Mouse (Mus musculus) liver, embryonic 13.5 days (tissue): ENCODE measurements around the gene Dnajc10. TPM values are rescaled to one million over a fixed set of nuclear protein-coding genes. Genes with fewer than 3 reads are reported as not detected.
A peak's percentile ranks its signal among the peaks of the same experiment; 100 is the strongest.

Source experiments
- ATAC-seq: fragments of 200-750 bp; cut with Nextera tagmentation; 2 replicates; pipeline ENCODE4 v1.8.0; 2017; ENCODE audit warnings: low read depth, mild to moderate bottlenecking, moderate number of reproducible peaks, moderate library complexity
- DNase-seq: peaks from one replicate; pipeline ENCODE4 v3.0.0; 2022
- H3K27ac ChIP-seq: fragments of 300-500 bp; sonication (generic); 2 replicates; pipeline ENCODE4 v1.5.1; 2015; ENCODE audit warnings: moderate library complexity, mild to moderate bottlenecking, inconsistent platforms
- H3K27me3 ChIP-seq: fragments of 300-500 bp; sonication (generic); 2 replicates; pipeline ENCODE4 v1.6.1; 2015; ENCODE audit warnings: mild to moderate bottlenecking, inconsistent platforms
- H3K36me3 ChIP-seq: fragments of 300-500 bp; sonication (generic); 2 replicates; pipeline ENCODE4 v1.6.1; 2015; ENCODE audit warnings: mild to moderate bottlenecking, inconsistent platforms
- H3K4me1 ChIP-seq: fragments of 300-500 bp; sonication (generic); replicated peaks from 2 replicates; pipeline ENCODE4 v1.6.1; 2015; ENCODE audit warnings: inconsistent platforms
- H3K4me2 ChIP-seq: fragments of 300-500 bp; sonication (generic); 2 replicates; pipeline ENCODE4 v1.6.1; 2015; ENCODE audit warnings: inconsistent platforms, mild to moderate bottlenecking, moderate library complexity
- H3K4me3 ChIP-seq: fragments of 300-500 bp; sonication (generic); replicated peaks from 2 replicates; pipeline ENCODE4 v1.5.1; 2015; ENCODE audit warnings: mild to moderate bottlenecking, inconsistent platforms
- H3K9ac ChIP-seq: fragments of 300-500 bp; sonication (generic); 2 replicates; pipeline ENCODE4 v1.6.1; 2015; ENCODE audit warnings: mild to moderate bottlenecking, inconsistent platforms
- H3K9me3 ChIP-seq: fragments of 300-500 bp; sonication (generic); replicated peaks from 2 replicates; pipeline ENCODE4 v1.6.1; 2016; ENCODE audit warnings: inconsistent platforms
- WGBS: fragments of 180-500 bp; shearing (Covaris S2); methylation state at CpG from one replicate; pipeline ENCODE4 v1.1.7; 2015; ENCODE audit not compliant: insufficient replicate concordance; 5-methylcytosine and 5-hydroxymethylcytosine counted together
- polyA plus RNA-seq: library from polyadenylated mRNA; unstranded; fragments of >200 nt; fragmentation: Nextera tagmentation; extraction: Ambion mirVana; gene quantifications from 2 replicates; pipeline ENCODE4 v1.2.1, GENCODE M21; 2015

Dnajc10 gene
- polyA plus RNA-seq, 1 experiment from 2014 or later = 19.3 TPM

DNA sequence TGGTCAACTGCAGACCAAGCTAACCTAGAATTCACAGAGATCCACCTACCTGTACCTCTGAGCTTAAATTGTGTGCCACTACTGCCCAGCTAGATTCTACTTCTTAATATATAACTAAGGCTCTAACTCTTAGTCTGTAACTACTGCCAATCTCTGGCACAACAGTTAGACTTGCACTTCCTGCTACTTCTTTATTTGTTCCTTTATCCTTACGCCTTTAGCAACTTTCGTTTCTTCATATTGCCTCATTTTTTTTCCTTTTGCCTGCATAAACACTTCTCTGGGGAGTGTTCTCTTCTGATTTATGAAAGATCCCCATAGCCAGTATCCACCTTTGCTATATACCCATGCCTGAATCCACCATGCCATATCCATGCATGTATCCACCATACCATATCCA is 11.3 kb upstream of the Dnajc10 start:
- DNase-seq (no peak), ATAC-seq (no peak)
- Histone ChIP-seq H3K9me3 (no peaks in the 10 kb centered on the region), H3K4me1 (no peaks in the 10 kb centered on the region; the same call in 1 of the 2 replicates), H3K4me3 (no peak overlapping the region), H3K36me3 (no peaks in the 10 kb centered on the region), H3K27ac (no peak overlapping the region), H3K4me2 (no peak overlapping the region), H3K9ac (no peak overlapping the region), H3K27me3 (no peaks in the 10 kb centered on the region)
- WGBS = 76% methylated on average over 2 of the region's 2 CpGs

DNA sequence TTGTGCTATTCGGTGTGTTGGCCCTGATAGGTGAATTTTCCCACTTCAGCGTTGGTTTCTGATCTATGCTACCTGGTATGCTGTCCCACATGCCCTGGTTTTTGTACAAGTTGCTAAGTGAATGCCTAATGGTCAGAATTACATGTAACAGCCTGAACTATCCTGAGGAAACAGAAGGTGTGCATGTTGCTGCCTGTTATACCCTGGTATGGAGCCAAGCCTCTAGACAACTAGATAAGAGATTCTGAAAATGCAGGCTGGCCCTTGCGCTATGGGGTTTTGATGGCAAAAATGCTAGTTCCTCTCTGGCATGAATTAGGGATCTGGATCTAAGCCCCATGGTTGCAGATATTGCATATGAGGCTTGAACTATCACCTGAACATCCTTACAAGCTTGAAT is 7.6 kb upstream of the Dnajc10 start:
- H3K4me3 ChIP-seq = no peak overlapping the region
- H3K4me1 ChIP-seq = no peaks in the 10 kb centered on the region
- H3K27me3 ChIP-seq = no peaks in the 10 kb centered on the region
- H3K27ac ChIP-seq = no peak overlapping the region
- H3K9me3 ChIP-seq = no peaks in the 10 kb centered on the region
- H3K4me2 ChIP-seq = no peak overlapping the region
- WGBS = 72% methylated on average over 3 of the region's 3 CpGs
- no peak for ATAC-seq
- no peak overlapping the region for H3K9ac ChIP-seq
- DNase-seq = no peak
- no peaks in the 10 kb centered on the region for H3K36me3 ChIP-seq

DNA sequence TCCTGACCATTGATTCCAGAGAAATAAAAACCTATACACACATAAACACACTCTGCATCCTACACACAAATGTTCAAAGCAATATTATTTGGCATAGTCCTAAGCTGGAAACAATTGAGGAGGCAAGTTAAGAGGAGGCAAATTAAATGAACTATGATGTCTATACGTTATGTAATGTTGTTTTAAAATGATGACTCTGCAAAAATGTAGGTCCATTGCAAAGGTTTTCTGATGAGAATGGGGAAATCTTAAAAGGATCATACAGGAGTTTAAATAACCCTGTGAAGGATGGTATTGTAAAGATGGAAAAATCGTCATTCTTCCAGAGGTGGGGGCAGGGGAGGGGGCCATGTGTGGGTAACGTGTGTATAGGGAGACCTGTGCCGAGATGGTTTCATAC is 5.5 kb upstream of the Dnajc10 start:
- no peak overlapping the region for H3K4me2 ChIP-seq
- no peaks in the 10 kb centered on the region for H3K9me3 ChIP-seq
- H3K27ac ChIP-seq = no peak overlapping the region
- H3K36me3 ChIP-seq = no peaks in the 10 kb centered on the region
- no peak for DNase-seq
- no peak for ATAC-seq
- no peaks in the 10 kb centered on the region for H3K27me3 ChIP-seq
- WGBS = 59% methylated on average over 4 of the region's 4 CpGs
- no peak overlapping the region for H3K4me3 ChIP-seq
- H3K9ac ChIP-seq = no peak overlapping the region
- H3K4me1 ChIP-seq = peaks cover 6% of the 10 kb centered on the region

DNA sequence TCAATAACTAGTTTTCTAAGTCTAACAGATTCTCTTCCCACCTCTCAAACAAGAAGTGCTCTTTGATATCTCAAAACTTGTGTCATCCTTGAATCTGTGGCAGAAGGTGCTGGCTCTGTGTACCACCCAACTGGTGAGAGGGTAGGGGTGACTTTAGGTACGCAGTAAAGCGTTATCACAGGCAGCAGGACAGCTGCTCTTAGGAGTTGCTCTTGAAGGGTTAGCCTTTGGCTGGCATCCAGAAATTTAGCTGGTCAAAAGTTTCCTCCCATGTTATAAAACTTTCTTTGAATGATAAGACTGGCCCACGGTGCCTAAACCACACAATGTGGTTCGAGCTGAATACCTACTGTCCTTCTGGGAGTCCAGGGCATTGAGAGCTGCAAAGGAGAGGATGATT is 4.5 kb upstream of the Dnajc10 start:
- DNase-seq = no peak
- H3K9ac ChIP-seq = no peak overlapping the region
- no peaks in the 10 kb centered on the region for H3K27me3 ChIP-seq
- H3K4me3 ChIP-seq = no peak overlapping the region
- no peak overlapping the region for H3K4me2 ChIP-seq
- no peaks in the 10 kb centered on the region for H3K9me3 ChIP-seq
- peaks cover 8% of the 10 kb centered on the region for H3K4me1 ChIP-seq
- WGBS = 37% methylated on average over 4 of the region's 4 CpGs
- ATAC-seq = no peak
- no peaks in the 10 kb centered on the region for H3K36me3 ChIP-seq
- H3K27ac ChIP-seq = no peak overlapping the region

DNA sequence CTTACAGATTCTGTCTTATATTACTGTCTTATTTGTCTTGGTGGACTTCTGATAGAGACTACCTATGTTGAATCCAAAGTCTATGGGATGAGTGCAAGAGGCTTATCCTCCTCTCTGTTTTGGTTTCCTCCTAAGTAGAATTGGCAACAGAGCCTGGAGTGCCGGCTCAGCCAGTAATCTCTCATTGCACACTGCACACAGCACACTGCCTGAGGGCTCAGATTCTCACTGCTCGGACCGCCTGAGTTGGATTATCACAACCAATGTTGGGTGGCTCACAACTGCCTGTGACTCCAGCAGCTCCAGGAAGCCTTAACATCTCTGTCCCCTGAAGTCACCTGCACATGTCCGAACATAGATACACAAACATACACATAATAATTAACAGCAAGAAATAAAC is 3.9 kb upstream of the Dnajc10 start:
- Histone ChIP-seq H3K36me3 (no peaks in the 10 kb centered on the region), H3K4me1 (peaks cover 13% of the 10 kb centered on the region), H3K27ac (no peak overlapping the region), H3K9me3 (no peaks in the 10 kb centered on the region), H3K4me2 (no peak overlapping the region), H3K27me3 (no peaks in the 10 kb centered on the region), H3K4me3 (no peak overlapping the region), H3K9ac (no peak overlapping the region)
- ATAC-seq (no peak), DNase-seq (no peak)
- 49% methylated on average over 4 of the region's 4 CpGs for WGBS

DNA sequence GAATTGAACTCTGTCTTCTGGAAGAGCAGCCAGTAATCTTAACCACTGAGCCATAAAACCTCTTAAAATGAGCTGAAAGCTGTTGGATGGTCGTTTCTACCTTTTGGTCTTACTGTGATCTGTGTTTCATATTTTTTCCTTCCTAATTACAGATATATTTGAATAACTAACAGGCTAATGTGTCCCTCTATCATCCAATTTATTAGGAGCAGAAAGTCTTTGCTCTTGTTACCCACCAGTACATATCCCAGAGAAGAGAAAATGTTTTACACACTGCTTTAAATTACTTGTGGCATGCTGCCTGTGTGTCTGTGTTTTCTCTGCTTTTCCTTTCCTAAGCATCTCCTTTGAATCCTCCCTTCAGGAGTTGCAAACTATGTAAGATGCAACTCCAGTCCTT is 1.1 kb upstream of the Dnajc10 start:
- peaks cover 18% of the 10 kb centered on the region for H3K4me1 ChIP-seq
- no peaks in the 10 kb centered on the region for H3K36me3 ChIP-seq
- no peaks in the 10 kb centered on the region for H3K9me3 ChIP-seq
- no peak overlapping the region for H3K27ac ChIP-seq
- peak overlapping the region; percentile 10; the same call in 1 of the 2 replicates for H3K4me2 ChIP-seq
- 45% methylated on average over 1 of the region's 1 CpGs for WGBS
- ATAC-seq (no peak), DNase-seq (no peak)
- H3K9ac ChIP-seq = no peak overlapping the region
- H3K27me3 ChIP-seq = no peaks in the 10 kb centered on the region
- no peak overlapping the region for H3K4me3 ChIP-seq

DNA sequence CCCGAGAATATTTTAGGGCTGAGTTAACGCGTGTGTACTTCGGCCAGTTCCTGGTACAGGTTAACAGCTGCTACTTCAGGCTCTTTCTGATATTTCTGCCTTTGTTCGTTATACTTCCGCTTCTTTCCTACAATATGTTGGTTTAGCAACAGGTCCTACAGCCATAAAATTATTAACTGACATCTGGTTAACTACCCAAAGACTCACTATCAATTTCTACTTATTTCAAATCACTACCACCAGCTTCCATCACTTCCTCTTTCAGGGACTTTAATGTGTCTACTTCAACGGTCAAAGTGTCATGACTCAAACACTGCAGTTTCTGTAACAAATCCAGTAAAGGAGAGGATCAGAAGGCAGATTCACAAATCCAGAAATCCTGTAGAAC is 418 bp upstream of the Dnajc10 start:
- 17% methylated on average over 7 of the region's 7 CpGs for WGBS
- no peak for DNase-seq
- Histone ChIP-seq H3K4me1 (peaks cover 18% of the 10 kb centered on the region), H3K4me3 (peak overlapping the region; percentile 92), H3K4me2 (peak overlapping the region; percentile 88), H3K27me3 (no peaks in the 10 kb centered on the region), H3K36me3 (peaks cover 4% of the 10 kb centered on the region; the same call in 1 of the 2 replicates), H3K9ac (peak overlapping the region; percentile 90), H3K9me3 (no peaks in the 10 kb centered on the region), H3K27ac (peak overlapping the region; percentile 94)
- no peak for ATAC-seq

DNA sequence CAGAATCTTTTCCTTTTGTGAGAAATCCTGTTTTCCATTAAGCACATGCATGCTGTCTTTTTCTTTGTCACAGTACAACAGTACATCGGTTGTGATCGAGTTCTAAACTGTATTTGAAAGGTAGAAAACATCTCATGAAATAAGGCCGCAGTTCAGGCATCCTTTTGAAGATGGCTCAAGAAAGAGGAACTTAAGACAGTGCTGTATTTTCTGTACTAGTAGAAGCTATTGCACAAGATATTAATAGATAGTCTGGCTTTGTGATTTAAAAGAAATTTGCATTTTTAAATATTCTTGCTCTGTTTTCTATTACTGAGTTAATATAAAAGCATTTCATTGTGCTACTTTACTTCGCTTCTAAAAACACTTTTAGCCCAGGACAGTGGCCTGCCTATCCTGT is 7.6 kb downstream of the Dnajc10 start:
- no peak overlapping the region for H3K9ac ChIP-seq
- WGBS = 85% methylated on average over 4 of the region's 4 CpGs
- DNase-seq = no peak
- H3K9me3 ChIP-seq = no peaks in the 10 kb centered on the region
- no peak for ATAC-seq
- peaks cover 47% of the 10 kb centered on the region for H3K36me3 ChIP-seq
- no peak overlapping the region for H3K4me2 ChIP-seq
- H3K27ac ChIP-seq = no peak overlapping the region
- no peak overlapping the region for H3K4me3 ChIP-seq
- H3K27me3 ChIP-seq = no peaks in the 10 kb centered on the region
- no peaks in the 10 kb centered on the region for H3K4me1 ChIP-seq

DNA sequence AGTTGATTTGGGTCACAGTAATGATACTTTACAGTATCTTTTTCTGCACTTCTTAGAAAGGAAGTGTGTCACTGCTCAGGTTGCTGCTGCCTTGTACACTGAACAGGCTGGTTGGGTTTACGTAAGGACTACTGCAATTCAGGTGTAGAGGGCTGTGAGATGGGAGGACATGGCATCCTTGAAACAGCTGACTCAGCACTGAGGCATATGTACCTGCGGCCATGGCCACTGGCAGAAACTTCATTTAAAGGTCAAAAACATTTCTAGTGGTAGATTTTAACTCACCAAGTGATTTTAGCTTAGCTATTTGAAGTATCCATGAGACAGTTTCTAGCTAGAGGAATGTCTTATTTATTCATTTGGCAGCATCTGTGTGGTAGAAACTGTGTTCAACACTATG is 10.5 kb downstream of the Dnajc10 start:
- no peaks in the 10 kb centered on the region for H3K27me3 ChIP-seq
- peaks cover 48% of the 10 kb centered on the region for H3K36me3 ChIP-seq
- H3K9ac ChIP-seq = no peak overlapping the region
- no peak overlapping the region for H3K27ac ChIP-seq
- 83% methylated on average over 2 of the region's 2 CpGs for WGBS
- no peak overlapping the region for H3K4me3 ChIP-seq
- ATAC-seq (no peak), DNase-seq (no peak)
- no peaks in the 10 kb centered on the region for H3K4me1 ChIP-seq
- no peak overlapping the region for H3K4me2 ChIP-seq
- no peaks in the 10 kb centered on the region for H3K9me3 ChIP-seq

DNA sequence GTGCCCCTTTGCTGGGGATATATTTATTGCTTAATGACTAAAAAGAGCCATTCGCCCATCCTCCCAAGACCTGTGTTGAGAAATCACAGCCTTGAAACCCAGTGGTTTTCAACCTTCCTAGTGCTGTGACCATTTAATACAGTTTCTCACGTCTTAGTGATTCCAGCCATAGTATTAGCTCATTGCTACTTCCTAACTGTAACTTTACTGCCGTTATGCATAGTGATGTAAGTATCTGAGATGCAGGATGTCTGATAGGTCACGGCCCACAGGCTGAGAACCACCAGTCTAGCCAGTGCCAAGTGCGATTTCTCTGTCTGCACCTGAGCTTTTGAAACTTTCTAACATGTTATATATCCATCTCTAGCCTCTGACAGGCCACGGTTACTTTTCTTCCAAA is 12.0 kb downstream of the Dnajc10 start:
- Histone ChIP-seq H3K4me2 (no peak overlapping the region), H3K4me1 (no peaks in the 10 kb centered on the region), H3K36me3 (peaks cover 43% of the 10 kb centered on the region), H3K9ac (no peak overlapping the region), H3K9me3 (no peaks in the 10 kb centered on the region), H3K4me3 (no peak overlapping the region), H3K27ac (no peak overlapping the region), H3K27me3 (no peaks in the 10 kb centered on the region)
- DNase-seq = no peak
- ATAC-seq = no peak
- WGBS = 81% methylated on average over 6 of the region's 6 CpGs

DNA sequence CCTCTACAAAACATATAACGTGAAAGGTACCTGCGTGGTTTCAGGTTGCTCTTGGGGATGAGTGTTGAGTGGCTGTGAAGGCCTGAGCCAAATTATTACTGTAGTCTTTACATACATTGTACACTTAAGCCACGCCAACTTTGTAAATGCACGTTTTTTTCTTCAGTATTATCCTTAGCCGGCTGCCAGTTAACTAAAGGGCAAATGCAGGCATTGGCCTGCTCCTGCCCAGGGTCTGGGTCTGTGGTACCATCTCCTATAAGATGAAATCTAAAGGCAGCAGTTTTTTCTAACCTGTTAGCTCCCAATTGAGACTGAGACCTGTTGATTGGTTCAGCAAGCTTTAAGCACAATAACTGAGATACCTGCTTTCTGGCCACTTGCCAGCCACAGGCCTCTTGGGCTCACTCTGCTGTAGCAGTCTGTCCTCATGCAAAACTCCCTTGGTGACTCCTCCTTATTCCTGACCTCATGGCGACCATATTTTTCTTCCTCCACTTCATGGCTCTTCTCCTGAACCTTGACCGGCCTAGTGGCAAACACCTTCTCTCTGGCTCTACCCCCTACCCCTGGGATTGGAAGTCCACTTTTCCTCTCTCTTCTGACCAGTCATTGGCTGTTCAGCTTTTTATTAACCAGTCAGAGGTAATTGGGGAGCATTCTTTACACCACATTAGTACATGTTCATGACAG is 13.8 kb downstream of the Dnajc10 start:
- WGBS = 85% methylated on average over 7 of the region's 7 CpGs
- ATAC-seq = no peak

DNA sequence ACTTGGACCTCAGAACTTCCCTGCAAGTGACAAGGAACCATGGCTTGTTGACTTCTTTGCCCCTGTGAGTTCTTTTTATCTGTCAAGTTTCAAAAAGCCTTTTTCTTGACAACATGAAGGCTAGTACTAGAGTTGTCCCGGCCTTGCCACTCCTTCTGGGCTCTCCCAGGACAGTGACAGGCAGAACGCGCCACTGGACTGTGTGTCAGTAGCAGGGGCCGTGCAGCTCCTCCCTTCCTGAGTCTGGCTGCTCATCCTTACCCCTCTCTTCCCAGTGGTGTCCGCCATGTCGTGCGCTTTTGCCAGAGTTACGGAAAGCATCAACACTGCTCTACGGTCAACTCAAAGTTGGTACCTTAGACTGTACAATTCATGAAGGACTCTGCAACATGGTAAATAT is 25.3 kb downstream of the Dnajc10 start:
- WGBS = 95% methylated on average over 9 of the region's 9 CpGs
- Histone ChIP-seq H3K27me3 (no peaks in the 10 kb centered on the region), H3K4me3 (no peak overlapping the region), H3K9me3 (no peaks in the 10 kb centered on the region), H3K4me2 (no peak overlapping the region), H3K9ac (no peak overlapping the region), H3K27ac (no peak overlapping the region), H3K4me1 (no peaks in the 10 kb centered on the region), H3K36me3 (peaks cover 53% of the 10 kb centered on the region)
- no peak for ATAC-seq
- no peak for DNase-seq

More for the DNA sequence above, 13.8 kb downstream of the Dnajc10 start:
- Histone ChIP-seq H3K9me3 (no peaks in the 10 kb centered on the region), H3K9ac (no peak overlapping the region), H3K4me3 (no peak overlapping the region), H3K4me1 (no peaks in the 10 kb centered on the region), H3K4me2 (no peak overlapping the region), H3K27me3 (no peaks in the 10 kb centered on the region), H3K36me3 (peaks cover 39% of the 10 kb centered on the region), H3K27ac (no peak overlapping the region)
- no peak for DNase-seq
